Mouse (Mus musculus) embryo, embryonic 11 days (tissue): ENCODE measurements at regions not wholly inside any gene's neighbourhood (a gene's known extent, or its start where the extent isn't known, plus 50 kb on each side); places are given as distances from the start of the nearest gene placed in this dataset.

Experiments used
- DNase-seq: peaks from one replicate; pipeline ENCODE4 v3.0.0-alpha.2; 2015

- DNase-seq: no peak
Measured at GRCm38 (mm10) chr6:126481257-126481656, 54.0 kb downstream of the Kcna5 start.

GRCm38 (mm10) chr6:126477506-126477905 lies 57.7 kb downstream of the Kcna5 start:
- DNase-seq: no peak

- DNase-seq: no peak
Measured at GRCm38 (mm10) chr6:126476758-126477157, 58.5 kb downstream of the Kcna5 start.

- DNase-seq: no peak
Measured at GRCm38 (mm10) chr6:126475555-126475954, 59.7 kb downstream of the Kcna5 start.

DNA sequence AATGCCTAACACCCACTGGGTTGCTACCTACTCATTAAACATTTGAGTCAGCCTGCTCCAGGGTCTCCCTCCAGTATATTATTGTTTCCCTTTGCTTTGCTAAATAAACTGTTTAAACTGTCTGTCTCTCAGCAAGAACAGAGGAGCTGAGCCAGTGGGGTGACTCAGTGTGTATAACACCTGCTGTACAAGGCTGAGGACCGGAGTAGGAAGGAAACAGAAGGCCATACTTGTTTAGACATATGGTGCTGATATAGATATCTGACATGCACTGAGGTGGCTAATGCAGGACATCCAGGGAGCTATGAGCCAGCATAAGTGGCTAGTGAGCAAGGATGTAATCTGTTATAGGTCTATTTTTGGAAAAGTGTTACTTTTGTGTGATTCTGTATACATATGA lies 81.5 kb downstream of the Kcna5 start:
- no peak for DNase-seq

- peak; percentile 9 for DNase-seq
Measured at GRCm38 (mm10) chr6:126445519-126445918, 89.7 kb downstream of the Kcna5 start.

DNA sequence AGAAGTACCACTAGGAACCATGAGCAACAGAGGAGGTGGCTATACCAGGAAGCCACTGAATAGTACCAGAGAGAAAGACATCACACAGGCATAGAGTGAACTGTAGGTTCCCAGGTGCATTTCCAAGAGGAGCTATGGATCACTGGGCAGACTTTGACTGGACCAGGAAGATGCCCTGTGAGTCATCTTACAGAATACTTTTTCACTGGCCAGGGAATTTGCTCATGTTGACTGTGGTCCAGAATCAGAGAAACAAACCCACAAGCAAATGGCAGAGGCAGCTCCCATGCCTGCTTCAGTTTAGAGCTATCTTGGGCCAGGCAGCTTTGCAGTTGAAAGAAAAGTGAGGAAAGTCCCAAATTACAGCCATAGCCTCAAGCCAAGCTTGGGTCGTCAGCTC lies 95.0 kb downstream of the Kcna5 start:
- no peak for DNase-seq

GRCm38 (mm10) chr6:126437976-126438736 lies 97.1 kb downstream of the Kcna5 start:
- no peak for DNase-seq

DNA sequence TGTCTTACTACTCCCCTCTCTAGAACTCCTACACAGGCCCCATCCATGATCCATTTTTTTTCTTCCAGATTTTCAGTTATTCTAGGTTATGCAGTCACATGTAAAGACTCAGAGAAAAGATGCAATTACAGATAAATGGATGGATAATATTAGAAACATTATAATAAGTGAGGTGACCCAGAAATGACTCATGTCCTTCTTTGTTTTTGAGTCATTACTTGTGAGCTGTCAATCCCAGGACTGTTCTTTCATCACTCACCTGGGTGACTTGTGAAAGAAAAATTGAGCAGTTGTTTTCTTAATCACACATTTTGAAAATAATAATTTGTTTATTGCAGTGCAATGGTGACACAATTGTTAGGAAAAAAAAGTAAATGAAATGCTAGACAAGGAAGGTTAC lies 108.0 kb downstream of the Kcna5 start:
- DNase-seq: no peak

GRCm38 (mm10) chr6:126405736-126406135 lies 129.5 kb downstream of the Kcna5 start:
- peak; percentile 66 for DNase-seq

DNA sequence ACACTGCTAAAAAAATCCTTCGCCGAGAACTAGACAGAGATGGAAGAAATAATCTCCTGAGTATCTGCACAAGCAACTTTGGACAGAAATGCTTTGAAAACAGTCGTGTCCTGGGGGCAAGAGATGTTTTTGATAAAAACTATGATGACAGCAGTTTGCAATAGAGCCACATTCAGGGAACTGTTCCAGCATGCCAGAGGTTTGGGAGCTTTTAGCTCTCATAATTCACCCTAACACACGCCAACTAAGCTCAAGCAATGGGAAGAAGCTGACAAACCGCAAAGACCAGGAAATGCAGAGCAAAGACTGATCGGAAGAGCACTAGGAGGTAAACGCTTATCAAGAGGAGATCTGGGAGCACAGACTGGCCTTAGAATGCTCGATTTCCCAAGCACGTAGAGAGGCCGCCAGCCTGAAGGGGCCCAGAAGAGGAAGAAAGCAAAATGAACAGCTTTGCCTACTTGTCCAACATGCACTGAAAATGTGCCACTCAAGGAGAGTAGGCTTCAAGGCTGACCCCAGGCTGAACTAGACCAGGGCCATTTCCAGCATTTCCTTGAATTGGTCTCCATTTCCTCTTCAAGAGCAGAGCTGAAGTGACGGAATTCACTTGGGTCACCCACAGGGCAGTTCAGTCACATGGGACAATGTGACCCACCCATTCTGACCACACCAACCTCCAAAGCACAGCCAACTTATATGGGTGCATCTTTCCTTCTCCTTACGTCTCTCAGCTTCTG lies 130.7 kb downstream of the Kcna5 start:
- DNase-seq: peak; percentile 12

GRCm38 (mm10) chr6:126399595-126399994 lies 135.6 kb downstream of the Kcna5 start:
- DNase-seq: no peak

- no peak for DNase-seq
Measured at GRCm38 (mm10) chr6:126398641-126399040, 136.6 kb downstream of the Kcna5 start.

DNA sequence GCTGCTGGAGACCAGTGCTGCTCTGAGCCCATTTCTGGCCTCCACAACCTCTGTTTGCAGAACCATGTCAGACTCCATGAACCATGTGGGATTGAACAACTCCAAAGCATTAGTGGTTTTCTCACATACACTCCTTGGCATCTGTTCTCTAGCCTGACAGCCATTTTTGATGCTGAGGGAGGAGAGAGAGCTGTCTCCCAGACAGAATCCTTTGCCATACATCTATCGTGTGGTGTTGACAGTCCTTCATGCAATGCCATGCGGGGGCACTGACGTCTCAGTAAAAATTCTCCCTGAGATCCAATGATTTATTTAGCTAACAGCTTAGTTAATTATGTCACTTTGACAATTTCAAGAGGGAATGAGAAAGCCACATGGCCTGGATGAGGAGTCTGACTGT lies 140.2 kb downstream of the Kcna5 start:
- no peak for DNase-seq

GRCm38 (mm10) chr6:126394111-126394809 lies 141.0 kb downstream of the Kcna5 start:
- no peak for DNase-seq

DNA sequence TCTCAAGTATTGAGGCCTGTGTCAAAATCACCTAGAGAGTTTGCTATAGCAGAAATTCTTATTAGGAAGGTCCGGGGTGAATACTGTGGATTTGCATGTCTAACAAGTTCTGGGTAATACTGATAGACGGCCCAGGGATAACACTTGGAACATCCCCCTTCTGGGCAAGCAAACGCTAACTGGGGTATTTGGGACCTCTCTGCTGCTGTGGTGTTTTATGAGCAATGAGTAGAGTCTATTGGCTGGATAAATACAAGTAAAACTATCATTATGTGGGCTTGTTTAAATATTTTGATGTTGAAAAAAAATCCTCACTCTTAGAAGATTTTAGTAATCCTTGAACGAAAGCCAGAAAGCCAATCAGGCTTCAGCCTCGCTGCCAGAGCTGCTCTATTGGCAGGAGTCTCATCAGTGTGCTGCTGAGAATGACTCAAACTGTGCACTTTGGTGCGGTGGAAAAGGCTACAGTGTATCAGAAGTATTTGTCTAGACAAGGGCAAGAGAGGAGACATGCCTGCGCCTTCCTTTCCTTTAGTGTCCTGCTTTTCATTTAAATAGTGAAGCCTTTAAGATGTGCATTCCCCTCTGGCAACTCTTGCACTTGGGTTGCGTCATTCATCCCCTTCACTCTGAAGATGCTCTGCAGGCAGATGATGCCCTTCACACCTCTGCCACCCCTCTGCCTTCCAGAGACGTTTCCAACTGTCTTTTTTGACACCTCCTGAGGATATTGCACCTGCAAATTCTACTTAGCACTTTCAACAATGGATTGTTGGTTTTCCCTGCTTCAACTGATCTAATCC lies 150.8 kb downstream of the Kcna5 start:
- no peak for DNase-seq

GRCm38 (mm10) chr6:126377216-126377615 lies 158.0 kb downstream of the Kcna5 start:
- DNase-seq: no peak

DNA sequence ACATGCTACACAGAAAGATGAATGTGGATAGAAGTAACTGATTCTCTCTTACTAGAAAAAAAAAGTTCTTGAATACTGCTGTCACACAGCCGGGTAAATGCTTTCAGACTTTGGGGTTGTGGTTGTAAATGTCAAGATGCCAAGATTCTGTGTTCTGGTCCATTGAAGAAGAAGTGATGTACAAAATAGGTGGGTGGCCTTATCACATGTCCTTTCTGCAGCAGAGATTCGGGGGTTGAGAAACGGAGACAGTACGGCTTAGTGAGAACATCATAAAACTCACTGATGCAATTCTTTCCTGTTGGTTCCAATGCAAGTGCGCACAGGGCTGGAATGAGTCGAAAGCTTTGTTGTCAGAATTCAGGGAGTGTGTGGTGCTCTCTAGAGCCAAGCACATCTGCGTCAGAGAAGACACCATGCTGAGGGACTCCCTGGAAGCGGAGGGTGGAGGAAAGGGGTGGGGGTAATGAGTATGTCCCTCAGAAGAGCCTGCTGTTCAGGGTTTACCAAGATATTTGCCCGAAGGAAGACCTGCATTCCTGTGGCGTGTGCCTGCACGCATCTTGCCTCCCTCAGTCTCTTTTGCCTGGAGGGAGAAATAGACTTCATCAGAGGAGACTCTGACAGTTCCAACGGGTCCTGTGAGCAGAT lies 160.1 kb downstream of the Kcna5 start:
- peak; percentile 19 for DNase-seq

- peak; percentile 77 for DNase-seq
Measured at GRCm38 (mm10) chr6:126371971-126372370, 163.2 kb downstream of the Kcna5 start.

DNA sequence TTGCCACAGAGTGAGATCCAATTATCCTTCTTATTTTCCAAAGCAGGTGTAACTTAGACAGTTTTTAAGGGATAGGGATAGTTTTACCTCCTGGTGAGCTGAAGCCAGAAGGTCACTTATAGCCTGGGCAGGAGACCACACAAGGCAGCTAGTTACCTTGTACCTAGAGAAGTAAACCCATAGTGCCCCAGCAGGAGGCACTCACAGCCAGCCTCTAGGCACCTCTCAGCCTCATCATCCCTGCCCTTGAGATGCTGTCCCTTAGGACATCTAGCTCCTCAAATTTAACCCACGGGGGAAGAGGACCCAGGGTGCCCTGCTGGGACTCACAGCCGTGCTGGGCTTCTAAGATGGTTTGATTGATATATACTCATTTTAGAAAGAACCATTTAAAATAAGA lies 163.7 kb downstream of the Kcna5 start:
- no peak for DNase-seq

DNA sequence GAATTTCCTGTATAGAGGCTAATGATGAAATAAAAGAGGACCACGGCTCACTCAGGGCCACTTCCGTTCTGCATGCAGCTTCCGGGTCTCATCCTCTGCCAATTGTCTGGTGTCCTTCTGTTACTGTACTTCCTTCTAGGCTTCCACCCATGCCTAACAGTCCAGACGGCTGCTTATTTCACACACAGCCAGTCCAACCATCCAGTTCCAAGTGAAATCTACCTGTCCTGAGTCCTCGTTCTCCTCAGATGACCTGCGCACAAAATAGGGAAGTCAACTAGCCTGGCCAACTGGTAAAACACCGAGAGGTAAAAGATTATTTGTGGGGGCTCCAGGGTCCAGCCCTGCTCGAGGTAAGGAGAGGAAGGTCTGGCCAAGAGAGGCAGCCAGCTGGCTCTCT lies 169.7 kb downstream of the Kcna5 start:
- DNase-seq: no peak

- no peak for DNase-seq
Measured at GRCm38 (mm10) chr6:126362331-126362730, 172.9 kb downstream of the Kcna5 start.
